Mouse (Mus musculus) embryonic facial prominence, embryonic 15.5 days (tissue): ENCODE measurements around the gene Chkb. TPM values are rescaled to one million over a fixed set of nuclear protein-coding genes. Genes with fewer than 3 reads are reported as not detected.
"Not testable (repeated sequence)": the region's sequence is repeated elsewhere in the genome, so short reads cannot be mapped to it uniquely, and the experiment has no call there.

Source experiments
- ATAC-seq: fragments of 200-750 bp; cut with Nextera tagmentation; 2 replicates; pipeline ENCODE4 v1.8.0; 2017; ENCODE audit warnings: low read depth, moderate TSS enrichment; ENCODE audit not compliant: insufficient number of reproducible peaks, low FRiP score, low TSS enrichment
- H3K27ac ChIP-seq: fragments of 300-500 bp; sonication (generic); replicated peaks from 2 replicates; pipeline ENCODE4 v1.5.1; 2015; ENCODE audit warnings: mild to moderate bottlenecking, inconsistent platforms
- H3K27me3 ChIP-seq: fragments of 300-500 bp; sonication (generic); 2 replicates; pipeline ENCODE4 v1.6.1; 2015; ENCODE audit warnings: inconsistent platforms
- H3K36me3 ChIP-seq: fragments of 300-500 bp; sonication (generic); 2 replicates; pipeline ENCODE4 v1.6.1; 2015; ENCODE audit warnings: mild to moderate bottlenecking, inconsistent platforms
- H3K4me1 ChIP-seq: fragments of 300-500 bp; sonication (generic); 2 replicates; pipeline ENCODE4 v1.6.1; 2015; ENCODE audit warnings: inconsistent platforms
- H3K4me2 ChIP-seq: fragments of 300-500 bp; sonication (generic); replicated peaks from 2 replicates; pipeline ENCODE4 v1.6.1; 2015; ENCODE audit warnings: mild to moderate bottlenecking, inconsistent platforms
- H3K4me3 ChIP-seq: fragments of 300-500 bp; sonication (generic); replicated peaks from 2 replicates; pipeline ENCODE4 v1.5.1; 2015; ENCODE audit warnings: mild to moderate bottlenecking, inconsistent platforms
- H3K9ac ChIP-seq: fragments of 300-500 bp; sonication (generic); 2 replicates; pipeline ENCODE4 v1.6.1; 2015; ENCODE audit warnings: inconsistent platforms
- H3K9me3 ChIP-seq: fragments of 300-500 bp; sonication (generic); replicated peaks from 2 replicates; pipeline ENCODE4 v1.6.1; 2016; ENCODE audit warnings: inconsistent platforms
- WGBS: fragments of 180-500 bp; shearing (Covaris S2); methylation state at CpG from one replicate; pipeline ENCODE4 v1.1.7; 2015; 5-methylcytosine and 5-hydroxymethylcytosine counted together
- polyA plus RNA-seq: library from polyadenylated mRNA; unstranded; fragments of >200 nt; fragmentation: Nextera tagmentation; extraction: Ambion mirVana; gene quantifications from 2 replicates; pipeline ENCODE4 v1.2.1, GENCODE M21; 2015

Chkb gene
- polyA plus RNA-seq, 1 experiment from 2014 or later, result 59.6 TPM

DNA sequence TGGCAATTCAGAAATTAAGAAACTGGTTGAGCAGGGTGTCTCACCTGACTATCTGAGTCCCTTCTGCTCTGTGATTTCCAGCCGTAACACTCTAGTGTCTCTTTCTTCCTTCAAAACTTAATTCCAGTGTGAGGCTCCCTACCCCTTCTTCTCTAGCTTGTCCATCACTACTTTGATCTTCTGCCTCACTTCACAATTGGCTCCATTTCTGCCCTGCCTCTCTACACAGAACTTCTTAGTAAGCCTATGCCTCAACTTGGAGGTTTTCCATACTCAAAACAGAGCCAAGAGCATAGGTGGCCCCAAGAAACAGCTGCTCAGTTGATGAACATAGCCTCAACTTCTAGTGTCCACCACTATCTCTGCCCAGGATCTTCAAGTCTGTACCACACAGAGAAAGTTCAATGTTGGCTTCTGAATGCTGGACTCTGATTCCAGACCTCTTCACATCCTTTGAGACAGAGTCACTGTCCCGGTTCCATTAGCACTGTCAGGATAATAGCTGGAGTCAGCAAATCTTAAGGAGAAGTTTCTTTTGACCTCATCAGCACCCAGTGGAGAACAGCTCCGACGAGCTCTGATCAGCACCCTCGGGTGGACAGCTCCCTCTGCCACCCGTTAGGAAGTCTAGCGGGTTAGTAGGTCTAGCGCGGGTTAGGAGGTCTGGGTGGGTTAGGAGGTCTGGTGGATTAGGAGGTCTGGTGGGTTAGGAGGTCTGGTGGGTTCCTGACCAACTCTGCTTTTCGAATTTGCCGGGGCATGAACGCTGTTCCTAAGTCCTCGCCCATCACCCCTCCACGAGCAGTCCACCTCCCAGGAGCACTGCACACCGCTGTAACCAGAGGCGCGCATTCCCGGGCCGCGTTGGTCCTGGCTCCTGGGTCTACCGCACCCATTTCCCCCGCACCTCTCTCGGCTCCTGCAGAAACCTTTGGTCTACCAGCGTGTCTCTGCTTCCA is 23.5 kb upstream of the Chkb start:
- Histone ChIP-seq H3K9me3 (no peaks in the 10 kb centered on the region), H3K4me3 (peak overlapping the region; percentile 40), H3K4me1 (peaks cover 12% of the 10 kb centered on the region), H3K27me3 (peaks cover 28% of the 10 kb centered on the region), H3K4me2 (peak overlapping the region; percentile 88), H3K9ac (no peak overlapping the region), H3K36me3 (no peaks in the 10 kb centered on the region), H3K27ac (no peak overlapping the region)
- ATAC-seq, result 0 out of 2 replicates have a peak, but pooled peaks have one; percentile 8
- WGBS, result 4% methylated on average over 24 of the region's 24 CpGs

DNA sequence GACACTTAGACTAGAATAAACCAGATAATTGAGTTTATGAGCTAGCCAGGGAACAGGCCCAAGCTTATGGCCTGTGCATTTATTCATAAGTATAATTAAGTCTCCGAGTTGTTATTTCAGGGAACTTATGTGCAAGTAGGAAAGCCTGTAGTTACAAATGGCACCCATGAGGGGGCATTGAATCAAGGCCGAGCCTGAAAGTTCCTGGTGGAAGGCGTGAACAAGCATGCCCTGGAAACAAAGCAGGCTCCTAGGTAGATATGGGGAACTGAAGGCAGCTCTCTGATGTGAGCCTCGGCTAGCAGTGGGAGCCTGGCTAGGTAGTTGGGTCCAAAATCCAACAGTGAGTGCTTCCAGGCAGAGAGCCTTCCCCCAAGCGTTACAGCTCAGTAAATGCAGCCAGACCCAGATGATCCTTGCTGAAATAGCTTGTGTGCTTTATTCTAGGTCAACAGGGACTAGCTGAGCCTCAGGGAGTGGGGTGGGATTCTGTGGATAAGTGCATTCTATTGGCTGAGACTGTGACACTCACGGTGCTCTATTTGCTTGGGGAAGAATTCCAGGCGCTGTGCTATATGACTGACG is 12.9 kb upstream of the Chkb start:
- Histone ChIP-seq H3K9me3 (no peaks in the 10 kb centered on the region), H3K27ac (no peak overlapping the region), H3K4me3 (no peak overlapping the region), H3K9ac (no peak overlapping the region), H3K4me2 (no peak overlapping the region), H3K4me1 (no peaks in the 10 kb centered on the region), H3K36me3 (no peaks in the 10 kb centered on the region), H3K27me3 (no peaks in the 10 kb centered on the region)
- no peak for ATAC-seq
- 36% methylated on average over 8 of the region's 8 CpGs for WGBS

DNA sequence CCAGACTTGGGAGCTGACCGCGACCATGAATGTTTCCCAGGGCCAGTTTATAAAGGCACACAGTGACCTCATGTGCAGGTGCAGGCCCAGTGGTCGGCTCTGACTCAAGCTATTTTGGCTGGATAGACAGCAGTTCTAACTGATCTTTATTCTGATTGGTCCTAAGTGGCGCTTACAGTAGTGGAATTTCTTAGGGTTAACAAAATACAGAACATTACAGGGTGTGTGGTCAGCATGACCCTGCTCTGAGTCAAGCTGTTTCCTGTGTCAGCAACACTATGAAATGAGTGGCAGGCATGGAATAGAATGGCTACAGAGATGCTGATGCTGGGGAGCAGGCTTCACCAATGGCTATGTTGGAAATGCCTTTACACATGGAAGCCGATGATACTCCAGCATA is 6.2 kb upstream of the Chkb start:
- no peak overlapping the region for H3K9ac ChIP-seq
- no peak overlapping the region for H3K27ac ChIP-seq
- ATAC-seq, result no peak
- H3K4me2 ChIP-seq, result no peak overlapping the region
- no peaks in the 10 kb centered on the region for H3K27me3 ChIP-seq
- 85% methylated on average over 5 of the region's 5 CpGs for WGBS
- no peaks in the 10 kb centered on the region for H3K4me1 ChIP-seq
- no peaks in the 10 kb centered on the region for H3K9me3 ChIP-seq
- no peak overlapping the region for H3K4me3 ChIP-seq
- no peaks in the 10 kb centered on the region for H3K36me3 ChIP-seq

DNA sequence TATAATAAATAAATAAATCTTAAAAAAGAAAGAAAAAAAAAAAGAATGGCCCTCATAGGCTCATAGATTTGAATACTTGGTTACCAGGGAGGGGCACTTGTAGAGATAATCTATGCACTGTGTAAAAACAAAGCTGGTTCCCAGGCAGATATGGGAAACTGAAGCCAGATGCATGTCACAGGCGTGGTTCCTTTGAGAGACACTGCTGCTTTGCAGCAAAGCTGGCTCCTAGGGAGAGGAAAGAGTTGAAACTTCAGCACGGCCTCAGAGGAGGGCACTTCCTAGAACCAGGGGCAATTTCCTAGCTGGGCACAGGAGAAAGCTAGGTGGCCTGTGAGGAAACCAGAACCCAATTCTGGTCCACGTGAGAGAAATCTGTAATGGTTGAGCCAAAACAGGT is 4.4 kb upstream of the Chkb start:
- H3K9me3 ChIP-seq, result no peaks in the 10 kb centered on the region

DNA sequence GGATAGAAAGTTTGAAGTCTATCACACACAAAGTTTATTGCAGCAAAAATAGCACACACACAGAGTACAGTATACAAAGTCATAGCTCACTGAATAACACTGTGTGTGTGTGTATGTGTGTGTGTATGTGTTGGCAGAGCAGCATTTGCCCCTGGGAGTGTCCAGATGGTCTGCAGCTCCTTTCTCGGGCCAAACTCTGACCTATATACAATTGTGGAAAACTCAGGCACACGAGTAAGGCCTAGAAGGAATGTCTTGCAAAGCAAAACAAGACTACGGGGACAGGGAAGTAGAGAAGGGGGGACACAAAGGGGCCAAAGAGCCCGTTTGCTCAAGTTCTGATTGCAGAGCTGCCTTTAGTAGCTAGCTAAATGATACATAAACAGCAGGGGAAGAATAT is 3.2 kb upstream of the Chkb start:
- no peak for ATAC-seq
- Histone ChIP-seq H3K4me3 (no peak overlapping the region), H3K27ac (no peak overlapping the region), H3K4me2 (no peak overlapping the region), H3K9ac (no peak overlapping the region), H3K36me3 (no peaks in the 10 kb centered on the region), H3K4me1 (peaks cover 16% of the 10 kb centered on the region), H3K27me3 (no peaks in the 10 kb centered on the region), H3K9me3 (no peaks in the 10 kb centered on the region)
- WGBS, result 63% methylated on average over 4 of the region's 4 CpGs

More for the DNA sequence above, 4.4 kb upstream of the Chkb start:
- no peak overlapping the region for H3K4me2 ChIP-seq
- H3K27ac ChIP-seq, result no peak overlapping the region
- H3K4me1 ChIP-seq, result peaks cover 5% of the 10 kb centered on the region; the same call in 1 of the 2 replicates
- H3K36me3 ChIP-seq, result no peaks in the 10 kb centered on the region
- 62% methylated on average over 3 of the region's 3 CpGs for WGBS
- no peak overlapping the region for H3K4me3 ChIP-seq
- no peak for ATAC-seq
- H3K27me3 ChIP-seq, result no peaks in the 10 kb centered on the region
- no peak overlapping the region for H3K9ac ChIP-seq

DNA sequence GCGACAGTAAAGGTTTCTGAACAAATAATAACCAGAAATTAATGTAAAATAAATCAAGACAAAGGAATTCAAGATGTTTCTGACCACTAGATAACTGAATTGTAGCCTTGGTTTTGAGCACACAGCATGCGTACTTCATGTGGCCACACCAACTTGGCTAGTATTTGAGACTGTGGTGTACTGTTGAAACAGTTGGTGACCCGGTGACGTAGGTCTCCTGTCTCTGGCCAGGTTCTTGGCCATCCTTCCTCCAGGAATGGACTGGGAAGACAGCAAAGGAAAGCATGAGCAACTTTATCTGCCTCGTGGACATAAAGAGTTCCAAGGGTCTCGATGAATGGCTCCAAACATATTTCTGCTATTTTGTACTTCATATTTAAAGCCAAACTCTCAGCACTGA is 2.1 kb upstream of the Chkb start:
- 91% methylated on average over 6 of the region's 6 CpGs for WGBS

DNA sequence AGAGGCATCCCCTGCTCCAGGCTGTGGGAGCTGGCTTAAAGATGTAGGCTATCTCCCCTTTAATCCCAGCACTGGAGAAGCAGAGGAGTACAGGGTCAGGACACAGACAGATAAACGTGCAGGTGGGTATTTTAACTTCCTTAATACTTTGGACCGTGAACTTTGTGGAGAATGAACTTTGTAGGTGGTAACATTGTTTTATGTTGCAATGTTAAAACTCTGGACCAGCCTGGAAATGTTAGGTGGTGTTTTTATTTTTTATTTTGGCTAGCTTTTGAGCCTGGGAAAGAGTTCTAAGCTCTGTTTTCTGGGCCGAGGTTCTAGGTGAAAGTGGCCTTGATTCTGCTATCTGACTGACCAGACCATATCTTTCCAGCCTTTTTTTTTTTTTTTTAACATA is 1.6 kb upstream of the Chkb start:
- WGBS, result 84% methylated on average over 3 of the region's 3 CpGs
- Histone ChIP-seq H3K27me3 (no peaks in the 10 kb centered on the region), H3K4me2 (no peak overlapping the region), H3K9ac (no peak overlapping the region), H3K9me3 (no peaks in the 10 kb centered on the region), H3K36me3 (peaks cover 13% of the 10 kb centered on the region), H3K4me1 (peaks cover 16% of the 10 kb centered on the region), H3K27ac (no peak overlapping the region), H3K4me3 (no peak overlapping the region)
- no peak for ATAC-seq

More for the DNA sequence above, 2.1 kb upstream of the Chkb start:
- Histone ChIP-seq H3K27ac (no peak overlapping the region), H3K4me3 (no peak overlapping the region), H3K4me1 (peaks cover 16% of the 10 kb centered on the region), H3K9me3 (no peaks in the 10 kb centered on the region), H3K9ac (no peak overlapping the region), H3K4me2 (no peak overlapping the region), H3K27me3 (no peaks in the 10 kb centered on the region), H3K36me3 (peaks cover 8% of the 10 kb centered on the region)
- no peak for ATAC-seq

DNA sequence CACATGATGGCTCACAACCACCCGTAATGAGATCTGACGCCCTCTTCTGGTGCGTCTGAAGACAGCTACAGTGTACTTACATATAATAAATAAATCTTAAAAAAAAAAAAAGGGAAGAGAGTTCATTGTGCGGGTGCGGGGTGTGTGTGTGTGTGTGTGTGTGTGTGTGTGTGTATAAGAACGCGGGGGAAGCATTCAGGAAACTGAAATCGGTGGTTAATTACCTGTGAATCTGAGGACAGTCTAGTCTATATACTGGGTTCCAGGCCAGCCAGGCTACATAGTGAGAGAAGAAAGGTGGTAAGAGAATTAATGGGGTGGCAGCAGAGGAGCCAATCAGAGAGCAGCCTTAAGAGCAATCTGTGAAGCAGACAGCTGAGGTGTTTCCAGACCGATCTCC is 1.1 kb upstream of the Chkb start:
- not testable (repeated sequence) for H3K4me3 ChIP-seq, H3K4me2 ChIP-seq, H3K9me3 ChIP-seq, H3K27me3 ChIP-seq, H3K9ac ChIP-seq, H3K27ac ChIP-seq, ATAC-seq
- peaks cover 18% of the 10 kb centered on the region for H3K36me3 ChIP-seq
- WGBS, result 89% methylated on average over 9 of the region's 9 CpGs
- peaks cover 17% of the 10 kb centered on the region for H3K4me1 ChIP-seq

DNA sequence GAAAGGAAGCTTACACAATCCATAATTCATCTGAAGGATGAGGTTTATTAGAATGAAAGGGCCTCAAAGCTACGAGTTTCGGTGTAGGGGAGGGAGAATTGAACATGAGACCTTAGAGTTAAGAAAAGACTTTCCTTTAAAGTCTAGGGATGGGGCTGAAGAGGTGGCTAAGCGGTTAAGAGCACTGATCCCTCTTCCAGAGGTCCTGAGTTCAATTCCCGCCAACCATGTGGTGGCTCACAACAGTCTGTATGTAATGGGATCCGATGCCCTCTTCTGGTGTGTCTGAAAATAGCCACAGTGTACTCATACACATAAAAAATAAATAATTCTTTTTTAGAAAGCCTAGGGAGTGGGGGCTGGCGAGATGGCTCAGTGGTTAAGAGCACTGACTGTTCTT is 633 bp upstream of the Chkb start:
- no peaks in the 10 kb centered on the region for H3K27me3 ChIP-seq
- peak overlapping the region; percentile 98 for H3K27ac ChIP-seq
- peak overlapping the region; percentile 63; the same call in 1 of the 2 replicates for H3K9ac ChIP-seq
- 42% methylated on average over 6 of the region's 6 CpGs for WGBS
- peaks cover 21% of the 10 kb centered on the region for H3K4me1 ChIP-seq
- no peaks in the 10 kb centered on the region for H3K9me3 ChIP-seq
- peaks cover 22% of the 10 kb centered on the region for H3K36me3 ChIP-seq
- peak overlapping the region; percentile 86 for H3K4me2 ChIP-seq
- peak overlapping the region; percentile 84 for H3K4me3 ChIP-seq
- ATAC-seq, result no peak

DNA sequence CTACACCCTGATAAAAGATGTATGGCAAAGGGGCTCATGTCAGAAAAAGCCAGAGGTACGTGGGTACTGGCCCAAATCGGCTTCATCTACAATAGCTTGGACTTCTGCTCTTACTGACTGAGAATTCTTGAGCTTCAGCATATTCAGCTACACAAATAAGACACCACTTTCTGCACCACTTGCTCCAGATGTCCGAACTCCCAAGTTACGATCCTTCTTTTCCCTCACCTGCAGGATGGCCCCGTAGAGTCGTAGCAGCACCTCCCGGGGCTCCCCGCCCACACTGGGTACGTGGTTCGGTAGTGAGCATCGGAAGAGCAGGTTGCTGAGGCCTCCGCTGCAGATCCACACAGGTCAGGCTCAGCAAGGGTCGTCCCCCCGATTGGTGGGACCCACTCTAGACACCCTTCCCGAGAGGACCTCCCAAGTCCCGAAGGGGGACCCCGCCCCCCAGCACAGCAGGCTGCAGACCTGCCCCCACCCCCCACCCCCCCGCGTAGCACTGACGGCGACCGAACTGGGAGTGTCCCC is 822 bp downstream of the Chkb start:
- Histone ChIP-seq H3K4me3 (peak overlapping the region; percentile 84), H3K27ac (peak overlapping the region; percentile 98), H3K4me1 (peaks cover 21% of the 10 kb centered on the region), H3K36me3 (peaks cover 22% of the 10 kb centered on the region), H3K27me3 (no peaks in the 10 kb centered on the region), H3K9me3 (no peaks in the 10 kb centered on the region), H3K9ac (peak overlapping the region; percentile 63), H3K4me2 (peak overlapping the region; percentile 86)
- 0 out of 2 replicates have a peak, but pooled peaks have one; percentile 18 for ATAC-seq
- WGBS, result 4% methylated on average over 22 of the region's 22 CpGs

DNA sequence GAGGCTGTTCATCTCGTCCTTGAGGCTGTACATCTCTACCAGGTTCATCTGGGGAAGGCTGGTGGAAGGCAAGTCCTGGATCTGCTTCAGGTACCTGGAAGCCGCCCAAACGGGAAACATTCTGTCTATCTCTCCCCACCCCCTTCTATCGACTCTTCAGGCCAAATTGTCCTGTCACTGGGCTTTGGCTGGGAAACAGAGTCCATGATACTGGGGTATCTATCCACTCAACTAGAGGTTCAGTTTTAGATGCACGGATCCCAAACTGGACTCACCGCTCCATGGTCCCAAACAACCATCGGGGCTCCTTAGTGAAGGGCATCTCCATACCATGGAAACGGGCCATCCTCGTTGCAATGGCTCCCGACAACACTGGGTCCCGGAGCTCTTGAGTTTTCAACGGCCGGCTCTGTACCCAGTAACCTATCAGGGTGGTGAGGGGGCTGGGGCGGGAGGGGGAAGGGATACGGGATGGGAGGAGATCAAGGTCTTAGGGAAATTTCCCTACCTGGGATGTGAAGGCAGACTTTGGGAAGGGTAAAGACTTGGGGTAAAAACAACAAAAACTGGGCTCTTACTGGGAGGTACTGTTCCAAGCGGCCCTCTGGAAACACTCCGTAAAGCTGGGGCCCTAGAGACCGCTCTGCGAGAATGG is 1.4 kb downstream of the Chkb start:
- H3K4me3 ChIP-seq, result peak overlapping the region; percentile 84
- whole genome bisulfite sequencing, result 83% methylated on average over 19 of the region's 19 CpGs
- H3K9ac ChIP-seq, result peak overlapping the region; percentile 63

More for the DNA sequence above, 1.4 kb downstream of the Chkb start:
- Histone ChIP-seq H3K4me1 (peaks cover 21% of the 10 kb centered on the region), H3K4me2 (peak overlapping the region; percentile 86), H3K9me3 (no peaks in the 10 kb centered on the region), H3K27me3 (no peaks in the 10 kb centered on the region), H3K36me3 (peaks cover 22% of the 10 kb centered on the region), H3K27ac (no peak overlapping the region)
- ATAC-seq, result no peak
